Mouse (Mus musculus): ENCODE results near the gene Vav3. TPM values are rescaled to one million over a fixed set of nuclear protein-coding genes. Genes with fewer than 3 reads are reported as not detected.

Vav3 gene
- polyA plus RNA-seq, 1 experiment from 2014 or later = 6.4 TPM

DNA sequence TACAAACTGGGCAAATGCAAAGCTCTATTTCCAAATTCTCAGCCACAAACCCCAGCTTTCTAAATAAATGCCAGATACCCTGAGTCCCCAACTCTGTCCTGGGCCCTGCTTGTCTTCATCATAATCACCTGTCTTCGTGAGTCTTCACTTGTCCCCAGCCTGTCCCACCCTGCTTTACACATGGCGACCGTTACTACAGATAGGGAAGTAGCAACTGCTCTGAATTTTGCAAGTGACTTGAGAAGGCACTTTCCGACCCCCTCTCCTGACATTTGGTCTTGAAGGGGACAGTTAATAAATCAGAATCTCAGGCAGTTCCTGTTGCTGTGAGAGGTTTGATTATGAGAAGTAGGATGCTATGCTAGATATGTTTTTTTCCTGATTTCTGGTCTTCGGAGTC lies 13.4 kb downstream of the Vav3 start:
- no peaks in the 10 kb centered on the region for H3K36me3 ChIP-seq
- H3K27ac ChIP-seq = no peak overlapping the region
- WGBS = 84% methylated on average over 5 of the region's 5 CpGs
- no peak overlapping the region for H3K9ac ChIP-seq (replicated peaks)
- no peaks in the 10 kb centered on the region for H3K27me3 ChIP-seq
- H3K4me1 ChIP-seq (replicated peaks) = no peaks in the 10 kb centered on the region
- no peaks in the 10 kb centered on the region for H3K9me3 ChIP-seq
- H3K4me2 ChIP-seq = no peak overlapping the region
- no peak for ATAC-seq (ENCODE audit: insufficient number of reproducible peaks, insufficient read depth, low FRiP score, low TSS enrichment, low read depth)
- no peak overlapping the region for H3K4me3 ChIP-seq (replicated peaks)

DNA sequence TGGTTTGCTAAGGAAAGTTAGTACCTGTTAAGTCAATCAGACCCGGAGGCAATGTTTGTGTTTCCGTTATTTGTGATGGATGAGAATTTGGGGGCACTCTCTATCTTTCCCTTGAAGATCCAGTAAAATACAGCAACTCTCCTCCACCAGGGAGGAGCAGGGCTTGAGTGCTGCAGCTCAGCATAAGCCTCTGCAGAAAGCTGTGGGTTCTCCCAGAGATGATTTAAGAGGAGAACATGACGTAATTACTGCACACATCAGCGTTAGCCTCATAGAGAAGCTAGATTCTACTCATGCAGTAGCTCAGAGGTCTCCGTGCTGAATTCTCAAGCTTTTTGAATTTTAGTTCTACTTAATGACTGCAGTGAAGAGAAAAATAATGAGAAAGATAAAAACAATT lies 14.7 kb downstream of the Vav3 start:
- Histone ChIP-seq H3K27me3 (no peaks in the 10 kb centered on the region), H3K4me1 (replicated peaks) (no peaks in the 10 kb centered on the region), H3K36me3 (no peaks in the 10 kb centered on the region), H3K4me3 (replicated peaks) (no peak overlapping the region), H3K27ac (no peak overlapping the region), H3K9ac (replicated peaks) (no peak overlapping the region), H3K4me2 (no peak overlapping the region), H3K9me3 (no peaks in the 10 kb centered on the region)
- no peak for ATAC-seq (ENCODE audit: insufficient number of reproducible peaks, insufficient read depth, low FRiP score, low TSS enrichment, low read depth)
- WGBS = 58% methylated on average over 5 of the region's 5 CpGs

DNA sequence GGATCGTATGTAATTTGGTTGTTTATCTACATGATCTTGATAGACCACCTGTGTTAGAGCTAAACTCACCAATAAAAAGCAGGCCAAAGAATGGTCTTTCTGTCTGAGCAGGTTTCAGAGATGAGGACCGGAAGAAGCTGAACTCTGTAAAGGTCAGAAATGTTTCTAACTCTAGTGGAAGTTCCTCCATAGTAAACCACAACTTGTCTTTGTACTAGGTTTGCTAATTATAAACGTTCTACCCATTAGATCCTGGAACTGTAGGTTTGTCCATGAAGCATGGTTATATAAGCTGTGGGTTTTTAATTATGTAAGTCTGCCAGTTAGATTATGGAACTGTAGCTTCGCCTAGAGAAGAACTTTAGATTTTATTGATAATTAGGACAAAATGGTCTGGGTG lies 20.3 kb downstream of the Vav3 start:
- ATAC-seq (ENCODE audit: insufficient number of reproducible peaks, insufficient read depth, low FRiP score, low TSS enrichment, low read depth) = no peak
- Histone ChIP-seq H3K36me3 (no peaks in the 10 kb centered on the region), H3K4me1 (replicated peaks) (no peaks in the 10 kb centered on the region), H3K9me3 (no peaks in the 10 kb centered on the region), H3K4me3 (replicated peaks) (no peak overlapping the region), H3K27me3 (no peaks in the 10 kb centered on the region), H3K9ac (replicated peaks) (no peak overlapping the region), H3K27ac (no peak overlapping the region), H3K4me2 (no peak overlapping the region)
- 64% methylated on average over 4 of the region's 4 CpGs for WGBS

DNA sequence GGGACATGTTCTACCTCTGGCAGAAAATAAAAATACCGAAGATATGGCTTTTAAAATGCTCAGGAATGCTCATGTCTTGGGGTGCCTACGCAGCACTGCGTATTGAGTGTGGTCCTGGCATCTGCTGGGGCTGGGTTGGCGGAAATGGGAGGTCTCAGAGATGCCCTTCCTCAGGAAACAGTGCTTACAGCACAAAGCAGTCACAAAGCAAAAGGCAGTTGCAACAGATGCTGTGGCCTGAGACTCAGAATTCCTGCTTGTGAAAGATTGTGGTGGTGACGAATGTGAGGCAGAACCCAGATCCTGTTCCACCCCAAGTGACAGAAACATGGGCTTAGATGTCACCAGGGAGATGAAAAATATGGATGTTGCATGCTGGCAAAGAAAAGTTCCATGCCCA lies 21.4 kb downstream of the Vav3 start:
- no peaks in the 10 kb centered on the region for H3K27me3 ChIP-seq
- peaks cover 6% of the 10 kb centered on the region; the same call in 1 of the 2 replicates for H3K4me1 ChIP-seq (replicated peaks)
- H3K4me2 ChIP-seq = no peak overlapping the region
- no peak overlapping the region for H3K4me3 ChIP-seq (replicated peaks)
- no peak for ATAC-seq (ENCODE audit: insufficient number of reproducible peaks, insufficient read depth, low FRiP score, low TSS enrichment, low read depth)
- H3K9me3 ChIP-seq = no peaks in the 10 kb centered on the region
- 87% methylated on average over 5 of the region's 5 CpGs for WGBS
- no peak overlapping the region for H3K27ac ChIP-seq
- no peaks in the 10 kb centered on the region for H3K36me3 ChIP-seq
- no peak overlapping the region for H3K9ac ChIP-seq (replicated peaks)

GRCm38 (mm10) chr3:109362310-109362709 lies 21.9 kb downstream of the Vav3 start:
- no peak overlapping the region for H3K9ac ChIP-seq (replicated peaks)
- H3K4me2 ChIP-seq = no peak overlapping the region
- peaks cover 6% of the 10 kb centered on the region; the same call in 1 of the 2 replicates for H3K4me1 ChIP-seq (replicated peaks)
- H3K4me3 ChIP-seq (replicated peaks) = no peak overlapping the region
- 93% methylated on average over 3 of the region's 3 CpGs for WGBS
- H3K9me3 ChIP-seq = no peaks in the 10 kb centered on the region
- ATAC-seq (ENCODE audit: insufficient number of reproducible peaks, insufficient read depth, low FRiP score, low TSS enrichment, low read depth) = no peak
- H3K36me3 ChIP-seq = no peaks in the 10 kb centered on the region
- H3K27me3 ChIP-seq = no peaks in the 10 kb centered on the region
- H3K27ac ChIP-seq = no peak overlapping the region

GRCm38 (mm10) chr3:109363522-109363921 lies 23.1 kb downstream of the Vav3 start:
- Histone ChIP-seq H3K9me3 (no peaks in the 10 kb centered on the region), H3K4me1 (replicated peaks) (peaks cover 6% of the 10 kb centered on the region; the same call in 1 of the 2 replicates), H3K4me3 (replicated peaks) (no peak overlapping the region), H3K9ac (replicated peaks) (no peak overlapping the region), H3K36me3 (no peaks in the 10 kb centered on the region), H3K27me3 (no peaks in the 10 kb centered on the region), H3K27ac (no peak overlapping the region), H3K4me2 (no peak overlapping the region)
- WGBS = 73% methylated on average over 5 of the region's 5 CpGs
- ATAC-seq (ENCODE audit: insufficient number of reproducible peaks, insufficient read depth, low FRiP score, low TSS enrichment, low read depth) = no peak

- Histone ChIP-seq H3K27me3 (no peaks in the 10 kb centered on the region), H3K4me2 (no peak overlapping the region), H3K9me3 (no peaks in the 10 kb centered on the region), H3K9ac (replicated peaks) (no peak overlapping the region), H3K36me3 (no peaks in the 10 kb centered on the region), H3K4me1 (replicated peaks) (peaks cover 6% of the 10 kb centered on the region; the same call in 1 of the 2 replicates), H3K27ac (no peak overlapping the region), H3K4me3 (replicated peaks) (no peak overlapping the region)
- 93% methylated on average over 2 of the region's 2 CpGs for WGBS
- no peak for ATAC-seq (ENCODE audit: insufficient number of reproducible peaks, insufficient read depth, low FRiP score, low TSS enrichment, low read depth)
These were observed 25.4 kb downstream of the Vav3 start for GRCm38 (mm10) chr3:109365875-109366274.

GRCm38 (mm10) chr3:109366411-109366851 lies 26.0 kb downstream of the Vav3 start:
- 60% methylated on average over 7 of the region's 7 CpGs for WGBS
- Histone ChIP-seq H3K4me3 (replicated peaks) (no peak overlapping the region), H3K36me3 (no peaks in the 10 kb centered on the region), H3K4me2 (no peak overlapping the region), H3K27me3 (no peaks in the 10 kb centered on the region), H3K27ac (no peak overlapping the region), H3K4me1 (replicated peaks) (peaks cover 6% of the 10 kb centered on the region; the same call in 1 of the 2 replicates), H3K9ac (replicated peaks) (no peak overlapping the region), H3K9me3 (no peaks in the 10 kb centered on the region)
- no peak for ATAC-seq (ENCODE audit: insufficient number of reproducible peaks, insufficient read depth, low FRiP score, low TSS enrichment, low read depth)

- Histone ChIP-seq H3K27me3 (no peaks in the 10 kb centered on the region), H3K4me1 (replicated peaks) (peaks cover 6% of the 10 kb centered on the region; the same call in 1 of the 2 replicates), H3K9me3 (no peaks in the 10 kb centered on the region), H3K36me3 (no peaks in the 10 kb centered on the region), H3K9ac (replicated peaks) (no peak overlapping the region), H3K27ac (no peak overlapping the region), H3K4me2 (no peak overlapping the region), H3K4me3 (replicated peaks) (no peak overlapping the region)
- ATAC-seq (ENCODE audit: insufficient number of reproducible peaks, insufficient read depth, low FRiP score, low TSS enrichment, low read depth) = no peak
- WGBS = 77% methylated on average over 9 of the region's 9 CpGs
These were observed 28.2 kb downstream of the Vav3 start for GRCm38 (mm10) chr3:109368383-109369289.

DNA sequence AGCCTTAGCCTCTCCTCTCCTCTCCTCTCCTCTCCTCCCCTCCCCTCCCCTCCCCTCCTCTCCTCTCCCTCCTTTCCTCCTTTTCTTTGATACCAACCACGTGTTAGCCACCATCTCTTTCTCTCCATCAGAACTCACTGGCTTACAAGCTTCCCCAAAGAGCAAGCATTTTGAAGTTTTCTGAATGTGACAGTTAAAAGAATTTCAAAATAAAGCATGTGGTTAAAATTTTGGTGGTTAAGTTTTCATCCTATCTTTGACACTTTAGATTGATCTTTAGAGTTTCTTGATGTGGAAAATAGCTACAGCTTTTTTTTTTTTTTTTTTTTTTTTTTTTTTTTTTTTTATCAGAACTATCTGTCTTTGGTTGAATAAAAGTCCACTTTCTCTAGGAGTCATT lies 31.1 kb downstream of the Vav3 start:
- H3K4me3 ChIP-seq (replicated peaks) = no peak overlapping the region
- H3K27ac ChIP-seq = no peak overlapping the region
- H3K4me2 ChIP-seq = no peak overlapping the region
- WGBS = 57% methylated on average over 1 of the region's 1 CpGs
- H3K4me1 ChIP-seq (replicated peaks) = peaks cover under 1% of the 10 kb centered on the region; the same call in 1 of the 2 replicates
- H3K9ac ChIP-seq (replicated peaks) = no peak overlapping the region
- no peaks in the 10 kb centered on the region for H3K36me3 ChIP-seq
- no peak for ATAC-seq (ENCODE audit: insufficient number of reproducible peaks, insufficient read depth, low FRiP score, low TSS enrichment, low read depth)
- no peaks in the 10 kb centered on the region for H3K9me3 ChIP-seq
- no peaks in the 10 kb centered on the region for H3K27me3 ChIP-seq

DNA sequence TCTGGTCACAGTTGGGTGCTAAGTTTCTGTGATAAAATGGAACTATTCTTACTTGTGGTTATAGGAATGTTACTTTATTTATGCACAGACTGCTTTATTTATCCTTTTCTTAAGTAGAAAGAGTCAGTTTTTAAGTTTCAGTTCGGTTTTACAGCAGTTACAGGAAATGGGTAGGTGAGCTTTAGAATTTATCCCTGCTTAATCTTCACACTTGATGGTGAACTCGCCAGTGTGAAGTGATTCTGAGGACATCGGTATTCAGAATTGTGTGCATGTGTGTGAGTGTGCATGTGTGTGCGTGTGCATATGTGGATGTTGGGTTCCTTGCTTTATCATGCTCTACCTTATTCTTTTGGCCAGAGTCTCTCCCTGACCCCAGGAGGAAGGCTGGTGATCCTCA lies 32.2 kb downstream of the Vav3 start:
- H3K27ac ChIP-seq = no peak overlapping the region
- H3K27me3 ChIP-seq = no peaks in the 10 kb centered on the region
- H3K4me3 ChIP-seq (replicated peaks) = no peak overlapping the region
- no peak overlapping the region for H3K9ac ChIP-seq (replicated peaks)
- H3K4me2 ChIP-seq = no peak overlapping the region
- 84% methylated on average over 4 of the region's 4 CpGs for WGBS
- H3K36me3 ChIP-seq = no peaks in the 10 kb centered on the region
- no peaks in the 10 kb centered on the region for H3K9me3 ChIP-seq
- ATAC-seq (ENCODE audit: insufficient number of reproducible peaks, insufficient read depth, low FRiP score, low TSS enrichment, low read depth) = no peak
- no peaks in the 10 kb centered on the region for H3K4me1 ChIP-seq (replicated peaks)

DNA sequence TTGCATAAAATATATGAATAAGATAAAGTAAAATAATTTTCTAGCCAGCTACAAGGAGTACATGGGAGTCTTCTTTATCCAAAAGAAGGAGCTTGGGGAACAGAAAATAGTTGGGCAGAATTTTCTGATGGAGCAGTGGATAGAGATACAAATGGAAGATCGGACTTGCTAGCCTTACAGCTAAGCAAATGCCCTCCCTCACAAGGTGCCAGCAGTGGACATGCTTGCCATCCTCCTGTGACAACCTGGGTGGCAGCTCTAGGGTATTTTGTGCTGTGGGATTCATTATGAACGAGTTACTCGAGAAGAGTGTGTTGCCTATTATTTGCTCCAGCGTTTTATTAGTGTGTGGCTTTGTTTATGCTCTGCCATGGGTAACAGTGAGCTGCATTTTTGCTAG lies 37.8 kb downstream of the Vav3 start:
- 66% methylated on average over 4 of the region's 4 CpGs for WGBS
- Histone ChIP-seq H3K4me3 (replicated peaks) (no peak overlapping the region), H3K4me1 (replicated peaks) (no peaks in the 10 kb centered on the region), H3K4me2 (no peak overlapping the region), H3K27ac (no peak overlapping the region), H3K36me3 (no peaks in the 10 kb centered on the region), H3K9me3 (no peaks in the 10 kb centered on the region), H3K9ac (replicated peaks) (no peak overlapping the region), H3K27me3 (no peaks in the 10 kb centered on the region)
- ATAC-seq (ENCODE audit: insufficient number of reproducible peaks, insufficient read depth, low FRiP score, low TSS enrichment, low read depth) = no peak
